Mouse (Mus musculus) myocyte (in vitro differentiated cells): ENCODE data around the gene B3galt4. TPM values are rescaled to one million over a fixed set of nuclear protein-coding genes. Genes with fewer than 3 reads are reported as not detected.
A peak's percentile ranks its signal among the peaks of the same experiment; 100 is the strongest.
"Not testable (repeated sequence)": the region's sequence is repeated elsewhere in the genome, so short reads cannot be mapped to it uniquely, and the experiment has no call there.

Experiments
- H3K27me3 ChIP-seq: one replicate; pipeline ENCODE4 v1.6.1; 2011; ENCODE audit not compliant: control insufficient read depth, insufficient read depth, insufficient read length
- H3K36me3 ChIP-seq: one replicate; pipeline ENCODE4 v1.6.1; 2011; ENCODE audit not compliant: control insufficient read depth, insufficient read depth
- H3K4me2 ChIP-seq: one replicate; pipeline ENCODE4 v1.6.1; 2011; ENCODE audit warnings: low read depth, control low read depth
- H3K4me3 ChIP-seq: one replicate; pipeline ENCODE4 v1.5.1; 2011; ENCODE audit warnings: mild to moderate bottlenecking, control low read depth, moderate library complexity
- H3K79me2 ChIP-seq: one replicate; pipeline ENCODE4 v1.6.1; 2011; ENCODE audit not compliant: control insufficient read depth, insufficient read depth
- H3ac ChIP-seq: one replicate; pipeline ENCODE4 v1.6.1; 2011; ENCODE audit not compliant: control insufficient read depth, insufficient read length
- CEBPB ChIP-seq: IDR thresholded peaks from 2 replicates; pipeline ENCODE4 v1.6.1; 2011; ENCODE audit warnings: mild to moderate bottlenecking, moderate library complexity; ENCODE audit not compliant: poor library complexity, insufficient read depth, severe bottlenecking
- E2F4 ChIP-seq: IDR thresholded peaks from one replicate; pipeline ENCODE4 v1.6.1; 2011; ENCODE audit warnings: mild to moderate bottlenecking, control low read depth, moderate library complexity; ENCODE audit not compliant: insufficient read depth
- MAX ChIP-seq: IDR thresholded peaks from one replicate; pipeline ENCODE4 v1.6.1; 2011; ENCODE audit warnings: low read depth, mild to moderate bottlenecking, control low read depth
- MYOD1 ChIP-seq, 3 experiments: IDR thresholded peaks; one replicate each; pipeline ENCODE4 v1.6.1; 2011; ENCODE audit warnings: control low read depth in 2 of 3, low read depth in 2 of 3, mild to moderate bottlenecking in 2 of 3, moderate library complexity in 1 of 3; ENCODE audit not compliant: insufficient read length in 2 of 3, control insufficient read depth in 1 of 3
- MYOG ChIP-seq, 3 experiments: IDR thresholded peaks; one replicate each; pipeline ENCODE4 v1.6.1; 2011; ENCODE audit warnings: control low read depth in 2 of 3, low read depth in 2 of 3, mild to moderate bottlenecking in 2 of 3; ENCODE audit not compliant: insufficient read length in 2 of 3, control insufficient read depth in 1 of 3, insufficient read depth in 1 of 3
- POLR2A ChIP-seq: IDR thresholded peaks from one replicate; pipeline ENCODE4 v1.6.1; 2011; ENCODE audit warnings: low read depth, mild to moderate bottlenecking, control low read depth, moderate library complexity; ENCODE audit not compliant: insufficient read length
- POLR2AphosphoS2 ChIP-seq: IDR thresholded peaks from one replicate; pipeline ENCODE4 v1.6.1; 2011; ENCODE audit warnings: low read depth, control low read depth; ENCODE audit not compliant: insufficient read length
- REST ChIP-seq: IDR thresholded peaks from one replicate; pipeline ENCODE4 v1.6.1; 2011; ENCODE audit warnings: mild to moderate bottlenecking, control low read depth, moderate library complexity; ENCODE audit not compliant: insufficient read depth, insufficient read length
- SRF ChIP-seq: IDR thresholded peaks from one replicate; pipeline ENCODE4 v1.6.1; 2011; ENCODE audit warnings: low read depth; ENCODE audit not compliant: control insufficient read depth, insufficient read length
- TCF12 ChIP-seq: IDR thresholded peaks from one replicate; pipeline ENCODE4 v1.6.1; 2011; ENCODE audit warnings: mild to moderate bottlenecking, control low read depth; ENCODE audit not compliant: poor library complexity, insufficient read depth, severe bottlenecking
- TCF3 ChIP-seq: IDR thresholded peaks from one replicate; pipeline ENCODE4 v1.6.1; 2011; ENCODE audit warnings: low read depth, control low read depth; ENCODE audit not compliant: insufficient read length
- USF1 ChIP-seq: IDR thresholded peaks from one replicate; pipeline ENCODE4 v1.6.1; 2011; ENCODE audit warnings: low read depth, mild to moderate bottlenecking, control low read depth, moderate library complexity
- polyA plus RNA-seq: library from polyadenylated mRNA; unstranded; fragments of >200 nt; fragmentation: generic; extraction: Trizol; gene quantifications from one replicate; pipeline ENCODE4 v1.2.1, GENCODE M21; 2012; ENCODE audit warnings: missing spikeins

Gene B3galt4
- polyA plus RNA-seq, 1 experiment = 1.2 TPM

DNA sequence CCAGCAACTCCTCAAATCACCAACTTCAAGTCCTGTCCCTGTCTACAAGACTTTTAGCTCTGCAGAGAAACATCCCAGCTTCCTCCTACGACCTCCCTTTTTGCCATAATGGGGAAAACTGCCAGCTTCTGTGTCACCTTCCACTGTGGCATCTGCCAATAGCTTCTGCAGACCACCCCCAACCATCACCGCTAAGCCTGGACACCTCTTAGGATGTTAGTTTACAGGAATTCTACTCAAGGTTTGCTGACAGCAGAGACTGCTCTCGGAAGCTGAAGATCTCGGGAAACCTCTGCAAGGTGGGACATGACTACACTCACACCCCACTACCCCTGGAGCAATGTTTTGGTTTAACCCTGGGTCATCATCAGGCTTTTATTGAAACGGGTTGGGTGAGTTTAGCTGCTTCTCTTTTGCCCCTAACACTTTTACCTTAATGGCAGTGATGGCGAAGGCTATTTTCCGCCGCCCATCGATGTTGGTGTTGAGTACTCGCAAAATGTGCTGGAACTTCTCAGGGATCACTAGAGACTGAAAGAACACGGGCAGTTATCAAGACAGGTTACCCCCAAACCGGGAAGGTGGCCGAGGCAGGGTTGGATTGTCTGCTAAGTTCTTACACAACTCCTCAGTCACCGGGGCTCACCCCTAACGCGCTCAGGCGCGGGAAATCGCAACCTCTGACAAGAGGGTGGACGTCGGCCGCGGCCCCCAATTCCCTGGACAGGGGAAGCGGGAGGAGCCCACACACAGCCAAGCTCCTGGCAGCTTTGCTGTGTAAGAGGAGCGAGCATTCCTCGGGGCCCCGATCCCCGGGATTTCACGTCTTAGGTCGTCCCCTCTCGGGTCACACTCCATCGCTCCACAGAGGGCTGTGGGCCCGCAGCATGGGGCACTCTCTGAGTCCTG lies 3.6 kb upstream of the B3galt4 start:
- Histone ChIP-seq H3K27me3 (no peaks in the 10 kb centered on the region), H3K4me3 (peak overlapping the region; percentile 93), H3K36me3 (peaks cover 15% of the 10 kb centered on the region), H3ac (peak overlapping the region; percentile 71), H3K4me2 (peak overlapping the region; percentile 81), H3K79me2 (peaks cover 29% of the 10 kb centered on the region)
- TF ChIP-seq E2F4 (no peak), TCF12 (no peak), REST (no peak), USF1 (no peak), POLR2AphosphoS2 (no peak), MYOD1 (IDR thresholded peaks at IDR 0.05; ENCODE audit: control insufficient read depth in 1 of 3, insufficient read length in 2 of 3, low read depth in 2 of 3) (no peak), MYOG (IDR thresholded peaks at IDR 0.05; ENCODE audit: control insufficient read depth in 1 of 3, insufficient read depth in 1 of 3, insufficient read length in 2 of 3, low read depth in 2 of 3) (no peak)

DNA sequence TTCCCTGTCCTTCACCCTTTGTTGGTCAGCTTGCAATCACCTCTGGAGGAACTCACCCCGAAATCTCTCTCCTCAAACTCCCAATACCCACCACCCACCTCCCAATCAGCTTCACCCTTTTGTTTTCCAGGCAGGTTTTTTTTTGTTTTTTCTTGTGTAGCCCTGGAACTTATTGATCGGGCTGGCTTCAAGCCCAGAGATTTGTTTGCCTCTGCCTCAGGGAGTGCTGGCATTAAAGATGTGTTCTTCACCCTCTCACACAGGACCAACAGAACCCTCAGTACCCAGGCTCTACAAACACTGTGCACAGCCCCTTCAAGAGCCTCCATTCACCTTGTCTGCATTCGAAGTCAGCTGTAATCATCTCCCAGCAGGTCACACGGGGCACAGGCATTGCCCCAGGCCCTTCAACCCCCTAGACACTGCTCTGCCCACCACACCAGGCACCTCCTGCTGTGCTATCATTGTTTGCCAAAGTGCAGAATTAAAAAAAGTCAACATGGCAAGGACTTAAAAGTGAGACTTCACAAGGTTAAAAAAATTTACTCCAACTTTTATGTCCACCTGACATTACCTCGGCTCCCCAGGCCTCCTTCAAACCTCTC lies 2.8 kb upstream of the B3galt4 start:
- Histone ChIP-seq H3K4me3 (peak overlapping the region; percentile 93), H3K27me3 (no peaks in the 10 kb centered on the region), H3K79me2 (peaks cover 29% of the 10 kb centered on the region), H3ac (peak overlapping the region; percentile 71), H3K36me3 (peaks cover 15% of the 10 kb centered on the region), H3K4me2 (peak overlapping the region; percentile 81)
- TF ChIP-seq POLR2A (peak; percentile 37), USF1 (no peak)

DNA sequence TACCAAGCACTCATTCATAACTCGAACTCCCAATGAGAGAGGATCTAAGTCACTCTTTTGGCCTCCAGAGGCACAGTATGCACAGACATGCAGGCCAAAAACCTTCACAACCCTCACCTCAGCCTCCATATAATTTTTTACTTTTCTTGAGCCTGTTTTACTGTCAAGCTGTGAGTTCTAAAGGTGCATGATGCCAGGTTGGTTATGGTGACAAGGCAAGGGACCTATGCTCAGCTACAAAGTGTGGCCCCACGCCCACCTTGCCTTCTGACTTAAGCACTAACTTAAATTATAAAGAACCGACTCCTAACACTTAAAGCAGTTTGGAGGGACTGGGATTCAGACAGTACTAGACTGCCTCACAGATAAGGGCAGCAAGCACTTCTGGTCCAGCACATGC lies 2.0 kb upstream of the B3galt4 start:
- no peaks in the 10 kb centered on the region for H3K27me3 ChIP-seq
- peaks cover 15% of the 10 kb centered on the region for H3K36me3 ChIP-seq
- TF ChIP-seq TCF12 (no peak), USF1 (no peak), POLR2AphosphoS2 (no peak), CEBPB (no peak), E2F4 (no peak), SRF (no peak), MAX (no peak), MYOD1 (IDR thresholded peaks at IDR 0.05; ENCODE audit: control insufficient read depth in 1 of 3, insufficient read length in 2 of 3, low read depth in 2 of 3) (no peak), POLR2A (no peak)
- H3K79me2 ChIP-seq = peaks cover 29% of the 10 kb centered on the region
- H3K4me2 ChIP-seq = peak overlapping the region; percentile 59
- peak overlapping the region; percentile 93 for H3K4me3 ChIP-seq
- H3ac ChIP-seq = no peak overlapping the region

DNA sequence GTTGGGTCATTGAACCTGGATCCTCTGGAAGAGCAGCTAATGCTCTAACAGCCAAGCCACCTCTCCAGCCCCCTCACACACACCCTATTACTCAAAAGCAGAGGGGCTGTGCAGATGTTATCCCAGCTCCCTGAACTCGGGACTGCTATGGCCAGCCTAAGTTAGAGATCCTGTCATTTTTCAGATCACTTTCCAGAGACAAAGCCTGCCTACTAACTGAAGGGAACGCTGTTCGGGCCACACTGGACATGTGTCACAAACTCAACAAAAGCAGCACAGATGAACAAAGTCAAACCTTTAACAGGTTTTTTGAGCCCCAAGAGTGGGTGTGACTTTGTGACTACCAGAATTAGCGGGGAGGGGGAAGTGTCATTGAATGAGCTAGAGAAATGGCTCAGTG lies 1.6 kb upstream of the B3galt4 start:
- Histone ChIP-seq H3K4me2 (peak overlapping the region; percentile 59), H3ac (no peak overlapping the region), H3K36me3 (peaks cover 15% of the 10 kb centered on the region), H3K4me3 (peak overlapping the region; percentile 93), H3K27me3 (no peaks in the 10 kb centered on the region), H3K79me2 (peaks cover 29% of the 10 kb centered on the region)
- TF ChIP-seq MYOG (IDR thresholded peaks at IDR 0.05; ENCODE audit: control insufficient read depth in 1 of 3, insufficient read depth in 1 of 3, insufficient read length in 2 of 3, low read depth in 2 of 3) (no peak), USF1 (no peak), CEBPB (no peak), SRF (no peak), MYOD1 (IDR thresholded peaks at IDR 0.05; ENCODE audit: control insufficient read depth in 1 of 3, insufficient read length in 2 of 3, low read depth in 2 of 3) (no peak), TCF12 (no peak), POLR2A (no peak), E2F4 (no peak), TCF3 (no peak), REST (no peak), POLR2AphosphoS2 (no peak)

DNA sequence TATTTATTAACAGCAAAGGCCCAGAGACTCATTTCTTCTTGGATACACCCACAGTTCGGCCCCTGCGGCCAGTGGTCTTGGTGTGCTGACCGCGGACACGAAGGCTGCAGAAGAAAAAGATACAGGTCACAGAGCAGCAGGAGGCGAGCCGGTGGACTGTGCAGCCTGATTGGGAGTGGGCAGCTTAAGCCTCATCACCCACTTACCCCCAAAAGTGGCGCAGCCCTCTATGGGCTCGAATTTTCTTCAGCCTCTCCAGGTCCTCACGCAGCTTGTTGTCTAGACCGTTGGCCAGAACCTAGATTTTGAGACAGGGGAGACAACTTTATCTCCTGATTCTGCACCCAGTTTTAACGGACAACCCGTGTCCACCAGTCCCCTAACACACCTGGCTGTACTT lies 727 bp upstream of the B3galt4 start:
- Histone ChIP-seq H3K36me3 (peaks cover 15% of the 10 kb centered on the region), H3K4me3 (peak overlapping the region; percentile 5)
- not testable (repeated sequence) for H3K27me3 ChIP-seq

More for the DNA sequence above, 727 bp upstream of the B3galt4 start:
- Histone ChIP-seq H3K79me2 (peaks cover 29% of the 10 kb centered on the region), H3K4me2 (peak overlapping the region; percentile 78)
- not testable (repeated sequence) for H3ac ChIP-seq
